Mouse (Mus musculus): ENCODE measurements around the gene Prss56.

- TF ChIP-seq POLR2A (IDR thresholded peaks at IDR 0.05; ENCODE audit: insufficient read depth, low read depth, low read length) (no peak), CTCF (IDR thresholded peaks at IDR 0.05; ENCODE audit: insufficient read depth, low read depth, low read length) (no peak)
Measured at GRCm38 (mm10) chr1:87225739-87226138, 42.6 kb downstream of the Prss56 start.

All from olfactory bulb, adult 2 months (tissue).